Mouse (Mus musculus) liver, adult 10 weeks (tissue): ENCODE measurements around the gene Mfsd4b4. TPM values are rescaled to one million over a fixed set of nuclear protein-coding genes. Genes with fewer than 3 reads are reported as not detected.

Experiments used
- polyA plus RNA-seq: library from polyadenylated mRNA; stranded (reverse); fragments of 350-450 nt; fragmentation: Illumina TruSeq; extraction: RNeasy Lipid Tissue Mini Kit (QIAGEN cat#74804); gene quantifications from one replicate; pipeline ENCODE4 v1.2.3, GENCODE M21; 2014; ENCODE audit warnings: low read depth, low replicate concordance

Mfsd4b4 gene
- 3.7 TPM for polyA plus RNA-seq

DNA sequence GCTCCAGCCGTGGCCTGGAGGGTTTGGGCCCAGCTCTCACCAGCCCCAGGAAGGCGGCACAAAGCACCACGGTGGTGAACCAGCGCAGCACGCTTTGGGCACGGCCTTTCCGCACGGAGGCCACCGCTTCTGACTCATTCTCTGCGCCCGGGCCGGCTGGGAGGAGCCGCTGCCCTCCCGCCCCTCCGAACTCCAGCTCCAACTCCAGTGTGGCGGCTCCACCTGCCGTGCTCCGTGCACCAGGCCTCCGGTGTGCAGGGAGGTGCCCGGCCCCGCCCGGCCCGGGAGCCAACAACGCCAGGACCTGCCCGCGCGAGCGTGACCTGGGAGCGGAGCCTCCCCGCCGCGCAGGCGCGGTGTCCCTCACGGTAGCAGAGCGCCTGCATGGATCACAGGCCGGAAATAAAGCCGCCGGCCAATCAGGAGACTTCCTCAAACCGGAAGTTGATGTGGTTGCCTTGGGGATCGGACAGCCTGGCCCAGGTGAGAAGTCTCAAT, at the start of gene Mfsd4b4:
Mfsd4b4 (minus strand) TSS at position 365 of the 498 bp plus-strand sequence.

GRCm38 (mm10) chr10:39926616-39927139, 27.6 kb upstream of the Mfsd4b4 start, which contains the start of gene Mfsd4b2:
TSS of gene Mfsd4b2 (minus strand) at chr10:39926923.

Other genes starting within 250 kb of the Mfsd4b4 start
- gene Rev3l, start 167.1 kb downstream of the Mfsd4b4 start, polyA plus RNA-seq, result 16.9 TPM
- not detected for gene Mfsd4b2, start 27.7 kb upstream of the Mfsd4b4 start, polyA plus RNA-seq
- 20.1 TPM for gene Mfsd4b3, start 60.9 kb upstream of the Mfsd4b4 start, polyA plus RNA-seq
- 0.53 TPM for gene Mfsd4b5, start 87.4 kb upstream of the Mfsd4b4 start, polyA plus RNA-seq
- 50.4 TPM for gene Mfsd4b1, start 126.0 kb upstream of the Mfsd4b4 start, polyA plus RNA-seq
- 79.5 TPM for gene Slc16a10, start 243.0 kb upstream of the Mfsd4b4 start, polyA plus RNA-seq